Mouse (Mus musculus): ENCODE data around the gene Lrrc18.

The Lrrc18 gene

GRCm38 (mm10) chr14:32991082-32991481 lies at the start of gene Lrrc18:
TSS of gene Lrrc18 (plus strand) at chr14:32991382.
- DNase-seq: no peak

- DNase-seq: no peak
Observed at GRCm38 (mm10) chr14:32947512-32947911, 43.7 kb upstream of the Lrrc18 start.

DNA sequence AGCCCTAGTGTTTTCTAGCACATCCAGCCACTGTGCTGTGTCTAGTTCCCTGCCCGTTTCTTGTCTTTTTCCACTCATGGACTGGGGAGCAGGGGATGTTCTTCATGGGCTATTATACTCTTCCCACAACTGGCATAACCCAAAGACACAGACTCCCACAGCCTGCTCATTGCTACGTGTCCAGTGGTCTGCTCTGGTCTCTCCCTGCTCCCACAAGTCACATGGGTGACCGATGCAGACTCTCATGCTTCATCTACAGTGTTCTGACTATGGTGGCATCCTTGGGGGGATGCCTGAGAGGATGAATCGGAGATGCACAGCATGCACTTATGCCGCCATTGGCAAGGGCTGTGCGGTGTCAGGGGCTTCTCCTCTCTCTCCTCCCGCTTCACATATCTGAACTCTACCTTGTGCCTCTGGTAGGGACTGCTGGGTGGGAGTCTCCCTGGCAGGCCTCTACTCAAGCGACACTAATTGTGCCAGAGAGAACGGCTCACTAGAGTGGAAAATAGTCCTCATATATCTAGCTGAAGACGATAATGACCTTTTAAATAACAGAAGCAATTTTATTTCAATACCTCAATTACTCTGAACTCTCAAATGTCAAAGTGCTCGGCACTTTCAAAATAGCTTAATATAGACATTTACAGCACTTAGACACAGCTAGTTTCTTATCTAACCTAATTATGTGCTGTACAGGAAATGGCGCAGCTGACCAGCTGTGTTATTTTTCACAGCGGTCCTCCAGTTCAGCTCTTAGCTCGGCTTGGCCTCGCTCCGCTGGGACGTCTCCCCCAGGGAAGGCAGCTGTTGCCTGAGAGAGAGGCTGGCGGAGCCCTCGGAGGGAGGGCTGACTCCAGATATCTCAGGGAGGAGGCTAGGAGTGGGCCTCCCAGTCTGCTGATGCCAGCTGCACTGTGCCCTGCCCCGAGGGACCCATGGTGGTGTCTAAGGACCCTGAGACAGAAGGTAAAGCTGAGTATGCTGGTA lies 40.6 kb upstream of the Lrrc18 start:
- no peak for DNase-seq

DNA sequence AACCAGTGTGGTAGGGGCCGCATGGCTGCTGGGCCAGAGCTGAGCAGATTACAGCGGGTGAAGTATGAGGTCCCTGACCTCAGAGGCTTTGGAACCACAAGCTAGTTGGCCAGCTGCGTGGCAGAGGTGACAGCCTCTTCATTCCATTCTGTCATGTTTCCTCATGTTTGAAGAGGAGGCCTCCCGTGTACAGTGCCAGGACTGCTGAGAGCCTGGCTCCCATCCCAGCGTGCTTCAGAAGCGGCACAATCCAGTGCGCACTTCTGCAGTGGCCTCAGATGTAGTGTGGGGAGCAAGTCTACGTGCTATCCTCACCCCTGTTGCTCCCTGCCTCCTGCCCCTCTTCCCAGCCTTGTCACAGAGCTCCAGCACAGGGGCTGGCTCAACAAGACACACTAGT lies 34.7 kb upstream of the Lrrc18 start:
- no peak for DNase-seq

DNA sequence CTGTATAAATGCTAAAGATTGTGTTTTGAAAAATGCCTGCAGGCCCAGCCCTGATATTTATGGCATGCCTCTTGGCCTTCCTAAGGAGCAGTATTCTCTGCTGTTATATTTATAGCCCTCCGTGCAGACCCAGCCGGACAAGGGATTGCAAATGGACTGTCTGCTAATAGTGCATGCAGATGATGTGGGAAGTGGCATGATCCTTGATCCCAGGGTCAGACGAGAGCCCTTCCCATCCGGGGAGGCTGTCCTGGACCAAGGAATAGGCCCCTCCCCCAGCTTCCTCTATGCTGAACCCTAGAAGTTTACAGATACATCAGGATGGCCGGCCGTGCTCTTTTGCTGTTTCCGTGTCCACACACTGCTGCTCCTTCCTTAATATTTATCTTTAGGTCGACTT lies 32.5 kb upstream of the Lrrc18 start:
- DNase-seq: no peak

GRCm38 (mm10) chr14:32960481-32960880 lies 30.7 kb upstream of the Lrrc18 start:
- DNase-seq: peak; percentile 35

- DNase-seq: no peak
Observed at GRCm38 (mm10) chr14:32964742-32965141, 26.4 kb upstream of the Lrrc18 start.

GRCm38 (mm10) chr14:32970700-32971099 lies 20.5 kb upstream of the Lrrc18 start:
- DNase-seq: no peak

DNA sequence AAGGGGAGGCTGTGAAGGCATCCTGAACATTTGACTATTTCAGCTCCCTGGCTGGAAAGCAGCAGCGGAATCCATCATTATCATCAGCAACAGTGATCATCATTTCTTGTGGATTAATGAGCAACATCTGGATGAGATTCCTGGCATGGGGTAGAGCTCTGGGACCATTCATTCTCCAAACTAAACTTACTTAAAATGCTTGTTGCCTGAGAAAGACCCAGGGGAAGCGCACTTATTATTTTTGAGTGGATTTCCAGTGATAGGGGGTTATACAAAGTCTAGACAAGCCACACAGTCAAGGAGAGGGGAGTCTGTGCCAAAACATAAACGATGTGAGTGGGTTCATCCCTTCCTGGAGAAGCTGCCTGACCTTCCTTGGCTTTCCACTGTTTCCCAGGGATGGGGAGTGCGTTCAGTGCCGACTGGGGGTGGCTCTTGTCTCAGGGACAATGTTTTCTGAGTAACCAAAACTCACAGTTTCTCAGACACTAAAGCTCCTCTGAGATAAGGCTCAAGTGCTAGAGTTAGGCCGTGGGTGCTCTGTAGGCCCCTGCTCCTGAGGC lies 6.9 kb upstream of the Lrrc18 start:
- DNase-seq: no peak

DNA sequence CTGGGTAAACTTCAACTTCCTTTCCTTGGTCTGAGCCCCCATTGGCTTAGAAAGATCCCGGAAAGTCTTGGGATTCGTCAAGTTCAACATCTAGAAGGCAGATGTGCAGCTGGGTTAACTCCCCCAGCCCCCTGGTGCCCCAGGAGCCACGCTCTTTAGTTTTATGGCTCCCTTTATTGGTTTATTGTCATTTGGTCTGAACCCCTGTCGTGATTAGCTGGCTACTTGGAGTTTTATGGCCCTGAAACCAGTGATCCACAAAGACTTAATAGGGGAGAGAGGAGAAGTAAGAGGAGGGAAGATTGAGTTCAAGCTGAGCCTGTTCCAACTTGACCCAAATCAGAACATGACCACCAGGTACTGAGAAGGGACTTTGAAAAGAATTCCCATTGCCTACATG lies 4.5 kb upstream of the Lrrc18 start:
- DNase-seq: no peak

- no peak for DNase-seq
Observed at GRCm38 (mm10) chr14:32994954-32995636, 3.9 kb downstream of the Lrrc18 start.

- DNase-seq: no peak
Observed at GRCm38 (mm10) chr14:32999511-32999910, 8.3 kb downstream of the Lrrc18 start.

DNA sequence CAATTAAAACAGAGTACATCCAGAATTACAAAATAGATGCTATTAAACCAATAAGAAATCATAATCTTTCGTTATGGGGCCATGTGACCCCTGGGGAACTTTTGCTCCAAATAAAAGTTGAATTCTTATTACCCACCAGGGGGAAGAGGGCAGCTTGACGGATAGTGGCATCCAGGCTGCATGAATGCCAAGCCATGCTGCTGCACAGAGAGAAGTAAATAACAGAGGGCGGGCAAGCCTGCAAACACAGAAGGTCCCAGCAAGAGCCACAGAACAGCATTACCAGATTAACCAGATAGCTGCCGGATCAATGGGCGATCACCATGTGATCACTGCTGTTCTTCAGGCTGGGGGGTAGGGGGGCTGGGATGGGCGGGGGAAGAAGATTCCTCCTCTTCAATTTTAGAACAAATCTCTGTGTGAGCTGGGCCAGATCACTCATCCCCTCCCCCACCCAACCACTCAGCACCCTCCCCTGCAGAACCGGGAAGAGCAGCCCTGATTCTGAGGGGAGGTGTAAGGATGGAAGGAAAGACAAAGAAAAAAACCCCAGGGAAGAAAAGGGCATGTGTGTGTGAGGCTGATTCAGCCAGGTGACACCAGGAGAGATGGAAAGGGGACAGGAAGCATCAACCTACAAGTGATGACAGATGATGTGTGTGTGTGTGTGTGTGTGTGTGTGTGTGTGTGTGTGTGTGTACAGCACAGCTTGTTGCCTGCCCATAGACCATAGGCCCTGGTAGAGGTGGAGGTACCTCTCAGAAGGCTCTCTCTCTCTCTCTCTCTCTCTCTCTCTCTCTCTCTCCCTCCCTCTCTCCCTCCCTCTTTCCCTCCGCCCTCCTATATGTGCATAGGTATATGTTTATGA lies 9.2 kb downstream of the Lrrc18 start:
- no peak for DNase-seq

DNA sequence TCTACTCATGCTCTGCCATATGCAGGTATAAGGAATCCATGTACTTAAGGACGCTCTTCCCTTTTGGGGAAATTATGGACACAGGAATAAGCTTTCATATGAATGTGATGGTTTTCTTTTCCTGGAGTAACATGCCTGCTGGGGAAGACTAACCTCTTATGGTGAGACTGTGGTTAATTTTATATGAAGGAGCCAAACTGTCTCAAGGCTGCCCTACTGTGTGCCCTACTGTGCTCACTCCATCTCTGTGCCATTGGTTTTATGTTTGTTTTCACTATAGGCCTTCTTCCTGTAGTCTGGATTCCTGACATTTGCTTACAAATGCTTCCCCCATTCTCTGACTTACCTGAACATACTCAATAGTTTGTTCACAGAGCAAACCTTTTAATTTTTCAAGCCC lies 13.9 kb downstream of the Lrrc18 start:
- no peak for DNase-seq

DNA sequence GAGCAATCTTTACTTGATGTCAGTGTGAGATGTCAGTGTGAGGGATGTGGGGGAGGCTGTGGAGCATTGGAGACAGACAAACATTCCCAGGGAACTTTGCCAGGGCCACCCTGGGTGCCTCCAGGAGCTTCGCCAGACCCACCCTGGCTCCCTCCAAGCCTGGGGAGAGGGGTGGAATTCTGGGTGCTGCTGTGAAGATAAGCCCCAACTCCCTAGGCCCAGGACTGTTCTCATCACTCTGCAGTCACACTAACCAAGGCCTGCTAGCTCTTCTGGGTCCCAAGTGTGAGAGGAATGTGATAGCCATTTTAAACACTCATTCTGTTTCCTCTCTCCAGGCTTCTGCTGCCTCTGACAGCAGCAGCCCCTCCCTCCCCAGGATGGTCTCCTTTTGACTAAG lies 16.5 kb downstream of the Lrrc18 start:
- no peak for DNase-seq

DNA sequence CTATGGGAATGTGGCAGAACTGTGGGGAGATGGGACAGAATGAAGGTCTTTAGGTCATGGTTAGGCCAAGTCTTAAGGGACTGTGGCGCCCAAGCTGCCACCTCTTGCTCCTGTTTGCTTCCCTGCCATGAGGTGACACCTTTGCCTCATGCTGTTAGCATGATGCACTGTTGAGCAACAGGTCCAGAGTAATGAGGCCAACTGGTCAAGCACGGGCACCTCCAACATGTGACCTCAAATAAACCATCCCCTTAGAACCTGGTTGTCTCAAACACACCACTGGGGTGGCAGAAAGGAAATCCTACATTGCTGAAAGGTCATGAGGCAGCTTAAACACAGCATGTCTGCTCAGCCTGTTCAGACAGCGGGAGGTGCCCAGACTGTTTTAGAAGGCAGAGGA lies 27.9 kb downstream of the Lrrc18 start:
- no peak for DNase-seq

- no peak for DNase-seq
Observed at GRCm38 (mm10) chr14:33019606-33020005, 28.4 kb downstream of the Lrrc18 start.

DNA sequence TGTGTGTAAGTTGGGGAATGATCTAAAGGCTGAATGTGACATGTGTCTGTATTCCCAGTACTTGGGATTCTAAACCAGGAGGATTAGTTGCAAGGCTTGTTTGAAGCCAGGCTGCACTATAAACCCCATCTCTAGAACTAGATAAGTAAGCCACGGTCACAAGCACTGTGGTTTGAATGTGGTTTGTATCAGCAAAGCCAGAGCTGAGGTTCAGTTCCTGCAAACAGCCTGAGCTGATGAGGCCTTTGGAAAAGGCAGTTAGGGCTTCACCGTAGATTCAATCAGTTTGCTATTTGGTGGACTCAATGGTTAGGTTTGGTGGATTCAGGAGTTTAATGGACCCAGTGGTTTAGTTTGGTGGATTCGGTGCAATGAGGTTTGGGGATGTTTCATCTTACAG lies 39.7 kb downstream of the Lrrc18 start:
- DNase-seq: no peak

GRCm38 (mm10) chr14:33033424-33033823 lies 42.2 kb downstream of the Lrrc18 start:
- no peak for DNase-seq

- no peak for DNase-seq
Observed at GRCm38 (mm10) chr14:33035386-33035785, 44.2 kb downstream of the Lrrc18 start.

DNA sequence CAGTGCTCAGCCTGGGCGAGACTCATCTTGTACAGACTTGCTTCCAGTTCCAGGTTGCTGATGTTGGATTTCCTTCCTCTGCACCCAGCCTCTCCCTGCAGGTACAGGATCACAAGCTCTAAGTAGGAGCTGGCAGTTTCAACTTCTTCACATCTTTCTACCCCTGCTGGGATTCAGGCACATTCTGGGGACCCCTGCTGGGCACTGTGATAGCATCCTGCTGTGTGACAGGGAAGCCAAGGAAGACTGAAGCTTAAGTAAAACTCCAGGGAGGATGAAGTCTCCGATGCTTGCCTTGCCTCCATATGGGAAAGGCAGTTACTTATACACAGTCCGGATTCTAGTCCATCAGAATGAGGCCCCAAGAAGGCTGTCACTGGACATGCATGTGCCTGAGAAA lies 45.6 kb downstream of the Lrrc18 start:
- DNase-seq: no peak

GRCm38 (mm10) chr14:33045217-33045616 lies 54.0 kb downstream of the Lrrc18 start:
- DNase-seq: no peak

DNA sequence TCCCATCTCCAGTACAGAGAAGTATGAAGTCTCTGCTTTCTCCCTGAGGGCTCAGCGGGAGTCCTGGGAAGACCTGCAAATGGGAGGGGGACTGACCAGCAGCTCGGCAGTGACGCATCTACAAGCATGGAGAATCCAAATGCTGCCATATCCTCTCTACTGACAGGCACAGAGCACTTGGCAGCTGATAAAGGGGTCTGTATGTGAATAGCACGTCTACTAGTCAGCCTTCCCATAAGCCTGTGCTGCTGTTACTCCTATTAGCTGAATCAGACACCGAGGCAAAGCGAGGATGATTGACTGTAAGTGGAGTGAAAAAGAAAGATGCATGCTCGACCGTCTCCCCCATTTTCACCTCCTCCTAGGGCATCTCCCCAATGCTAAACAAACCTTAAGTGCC lies 62.3 kb downstream of the Lrrc18 start:
- no peak for DNase-seq
